Mouse (Mus musculus) megakaryocyte, embryonic 14.5 days (primary cell): ENCODE results near the gene Mafg.

Experiments used
- FLI1 ChIP-seq: IDR thresholded peaks from 2 replicates; pipeline ENCODE4 v1.6.1; 2012; ENCODE audit warnings: low read length, inconsistent platforms, mixed read lengths
- GATA1 ChIP-seq: IDR thresholded peaks from 3 replicates; pipeline ENCODE4 v1.6.1; 2012; ENCODE audit warnings: mixed read lengths, low read length, inconsistent platforms, borderline replicate concordance

DNA sequence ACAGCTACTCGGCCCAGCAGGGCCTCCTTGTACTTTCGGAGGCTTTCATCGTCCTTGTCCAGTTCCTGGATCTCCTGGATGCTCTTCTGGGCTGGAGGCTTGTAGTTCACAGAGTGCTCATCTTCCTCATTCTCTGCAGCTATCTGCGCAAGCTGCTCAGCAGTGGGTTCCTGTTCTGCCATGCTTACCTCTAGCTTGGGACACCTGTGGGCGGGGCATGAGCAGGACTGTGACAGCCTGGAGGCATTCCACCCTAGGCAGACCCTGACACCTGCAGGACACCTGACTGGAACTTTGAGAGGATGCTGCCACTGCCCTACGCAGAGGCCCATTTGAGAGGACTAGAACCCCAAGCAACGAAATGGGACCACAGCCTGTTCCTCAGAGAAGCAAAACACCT is 53.2 kb downstream of the Mafg start:
- TF ChIP-seq GATA1: no peak
- TF ChIP-seq FLI1: no peak
